Mouse (Mus musculus): ENCODE results near the gene Nav1.

- TF ChIP-seq POLR2A (IDR thresholded peaks at IDR 0.05; ENCODE audit: insufficient read depth, low read depth, low read length): no peak
- no peak for TF ChIP-seq CTCF (IDR thresholded peaks at IDR 0.05; ENCODE audit: insufficient read depth, low read depth, low read length)
These were observed 205.5 kb downstream of the Nav1 start for GRCm38 (mm10) chr1:135401452-135402110.
